Mouse (Mus musculus): Measurements from ENCODE around the gene Cd47.

DNA sequence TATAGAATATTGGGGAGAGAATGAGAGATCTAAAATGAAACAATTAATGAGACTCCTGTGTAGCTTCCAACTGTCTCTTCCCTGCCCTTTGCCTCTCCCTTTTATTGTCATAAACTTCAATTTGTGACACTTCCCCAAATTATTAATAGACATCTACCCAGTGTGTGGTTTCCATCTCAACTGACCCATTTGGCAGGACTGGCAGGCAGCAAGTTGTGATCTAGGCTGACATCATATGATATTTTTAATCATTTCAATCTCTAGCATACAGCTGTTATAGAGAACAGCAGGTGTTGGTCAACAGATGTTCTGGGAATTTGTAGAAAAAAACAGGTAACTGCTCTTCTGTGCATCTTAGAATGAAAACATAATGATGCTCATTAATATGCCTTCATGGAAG, 17.0 kb upstream of the Cd47 start:
- TF ChIP-seq POLR2A (IDR thresholded peaks at IDR 0.05; ENCODE audit: insufficient read length, low read depth) (no peak), USF1 (IDR thresholded peaks at IDR 0.05; ENCODE audit: low read depth) (no peak), POLR2AphosphoS2 (IDR thresholded peaks at IDR 0.05; ENCODE audit: insufficient read length, low read depth) (no peak), MAX (IDR thresholded peaks at IDR 0.05; ENCODE audit: low read depth) (no peak), TCF12 (IDR thresholded peaks at IDR 0.05; ENCODE audit: insufficient read depth, poor library complexity, severe bottlenecking) (no peak), MYOD1 (IDR thresholded peaks at IDR 0.05; ENCODE audit: control insufficient read depth in 1 of 3, insufficient read length in 2 of 3, low read depth in 2 of 3) (no peak)

Measured in myocyte (in vitro differentiated cells).